Mouse (Mus musculus) thymus, postnatal 14 days (tissue): ENCODE data around the gene Ripor3.

Experiments used
- DNase-seq: peaks from one replicate; pipeline ENCODE4 v3.0.0; 2021

Gene Ripor3

GRCm38 (mm10) chr2:167951301-167952211 lies 58.9 kb downstream of the Ripor3 start:
- no peak for DNase-seq

DNA sequence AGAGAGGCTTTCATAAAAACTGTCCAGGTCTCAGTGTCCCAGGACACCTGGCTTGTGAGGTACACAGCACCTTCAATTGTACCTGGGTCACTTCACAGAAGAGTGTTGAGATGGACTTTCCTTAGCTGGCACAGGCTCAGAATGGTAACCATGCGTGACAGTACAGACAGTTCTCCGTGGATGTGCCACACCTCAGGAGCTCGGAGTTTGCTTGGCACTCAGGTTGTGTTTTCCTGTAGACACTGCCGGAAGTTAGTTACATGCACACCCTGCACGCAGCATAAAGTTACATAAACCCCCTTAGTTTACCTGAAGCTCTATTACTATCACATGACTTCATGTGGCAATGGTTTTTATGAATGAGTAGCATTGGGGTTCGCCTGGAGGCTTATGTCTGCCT lies 59.7 kb downstream of the Ripor3 start:
- no peak for DNase-seq

- peak; percentile 29 for DNase-seq
Observed at GRCm38 (mm10) chr2:167949808-167950207, 60.6 kb downstream of the Ripor3 start.

DNA sequence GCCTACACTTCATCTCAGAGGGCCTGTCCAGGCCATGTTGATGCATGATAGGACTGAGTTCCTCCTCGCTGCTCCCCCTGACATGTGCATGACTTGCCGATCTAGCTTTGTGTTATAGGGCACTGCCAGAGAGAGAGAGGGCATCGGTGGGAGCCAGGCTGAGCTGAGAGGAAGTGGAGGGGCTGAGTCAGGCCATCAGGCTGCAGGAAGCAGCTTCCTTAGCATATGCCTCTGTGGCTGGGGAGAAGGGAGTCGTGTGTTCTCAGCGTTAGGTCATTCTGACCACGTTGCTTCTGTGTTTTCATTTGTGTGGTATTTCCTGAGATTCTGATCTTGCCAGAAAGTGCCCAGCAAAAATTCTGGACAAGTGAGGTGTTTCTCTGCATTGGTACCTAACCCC lies 61.2 kb downstream of the Ripor3 start:
- DNase-seq, result peak; percentile 61

DNA sequence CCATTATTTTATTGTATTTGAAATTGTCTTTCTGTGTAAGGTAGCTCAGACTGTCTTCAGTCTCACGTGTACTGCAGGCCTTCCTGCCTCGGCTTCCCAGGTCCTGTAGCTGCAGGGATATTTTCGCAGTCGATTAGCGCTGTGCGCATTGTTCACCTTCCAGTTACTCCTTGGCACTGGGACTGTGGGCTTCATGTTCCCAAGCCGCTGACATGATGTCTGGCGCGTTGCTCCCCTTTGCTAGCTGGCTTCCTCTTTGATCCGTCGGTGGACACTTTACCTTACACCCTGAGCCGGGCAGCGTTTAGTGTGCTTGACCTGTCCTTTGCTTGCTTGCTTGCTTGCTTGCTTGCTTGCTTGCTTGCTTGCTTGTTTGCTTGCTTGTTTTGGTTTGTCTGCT lies 61.9 kb downstream of the Ripor3 start:
- no peak for DNase-seq

DNA sequence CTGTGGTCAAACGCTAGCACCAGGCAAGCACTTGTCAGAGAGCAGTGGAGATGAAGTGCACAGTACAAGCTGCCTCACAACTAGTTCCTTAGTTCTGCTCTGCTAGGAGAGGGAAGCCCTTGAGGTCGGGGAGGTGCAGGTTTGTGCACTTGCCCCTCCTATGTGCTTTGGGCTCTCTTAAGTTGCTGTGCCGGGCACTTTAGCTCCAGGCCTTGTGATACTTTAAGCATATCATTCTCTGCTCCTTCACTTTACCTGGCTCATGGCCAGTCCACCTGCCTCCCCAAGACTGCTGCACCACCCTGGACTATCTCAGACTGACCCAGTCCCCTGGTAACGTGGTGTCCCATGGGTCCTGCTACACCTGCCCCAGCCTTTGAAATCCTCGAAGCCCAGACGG lies 62.4 kb downstream of the Ripor3 start:
- DNase-seq, result no peak

- no peak for DNase-seq
Observed at GRCm38 (mm10) chr2:167947251-167947650, 63.2 kb downstream of the Ripor3 start.

- no peak for DNase-seq
Observed at GRCm38 (mm10) chr2:167945451-167945850, 65.0 kb downstream of the Ripor3 start.

DNA sequence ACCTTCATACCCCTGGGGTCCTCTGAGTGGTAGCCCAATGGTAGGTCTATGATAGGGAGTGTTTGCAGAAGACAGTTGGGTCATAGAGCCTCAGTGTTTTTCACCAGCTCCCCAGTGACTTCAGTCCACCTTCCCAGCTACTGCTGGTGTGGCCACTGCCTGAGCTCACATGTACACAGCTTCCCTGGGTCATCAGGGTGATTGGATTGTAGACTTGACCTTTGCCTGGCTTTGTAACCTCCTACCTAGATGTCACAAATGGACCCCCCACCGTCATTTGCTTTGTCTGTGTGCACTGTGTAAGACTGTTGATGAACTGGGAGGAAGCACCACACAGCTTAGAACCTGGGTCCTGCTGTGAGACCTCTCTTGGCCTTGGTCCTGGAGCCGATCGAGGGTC lies 66.2 kb downstream of the Ripor3 start:
- DNase-seq, result no peak

GRCm38 (mm10) chr2:167942926-167943633 lies 67.3 kb downstream of the Ripor3 start:
- DNase-seq, result peak; percentile 83

GRCm38 (mm10) chr2:167942199-167942925 lies 68.1 kb downstream of the Ripor3 start:
- peak; percentile 47 for DNase-seq

GRCm38 (mm10) chr2:167941745-167942176 lies 68.7 kb downstream of the Ripor3 start:
- peak; percentile 77 for DNase-seq

DNA sequence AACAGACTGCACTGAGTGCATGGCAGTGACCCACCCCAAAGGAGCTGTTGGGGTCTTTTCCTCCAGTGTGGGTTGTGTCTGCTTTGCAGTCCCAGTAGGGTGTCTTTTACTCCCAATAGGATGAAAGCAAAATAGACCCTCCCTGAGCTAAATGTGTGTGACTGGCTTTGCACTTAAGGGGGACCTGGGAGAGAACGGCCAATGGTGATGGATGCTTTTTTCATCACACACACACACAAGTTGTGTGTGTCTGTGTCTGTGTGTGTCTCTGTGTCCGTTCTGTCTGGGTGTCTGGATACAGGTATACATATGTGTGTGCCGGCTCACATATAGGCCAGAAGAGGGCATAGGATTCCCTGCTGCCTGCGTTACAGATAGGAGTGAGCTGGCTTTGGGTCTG lies 69.1 kb downstream of the Ripor3 start:
- no peak for DNase-seq

- no peak for DNase-seq
Observed at GRCm38 (mm10) chr2:167940636-167941035, 69.8 kb downstream of the Ripor3 start.

DNA sequence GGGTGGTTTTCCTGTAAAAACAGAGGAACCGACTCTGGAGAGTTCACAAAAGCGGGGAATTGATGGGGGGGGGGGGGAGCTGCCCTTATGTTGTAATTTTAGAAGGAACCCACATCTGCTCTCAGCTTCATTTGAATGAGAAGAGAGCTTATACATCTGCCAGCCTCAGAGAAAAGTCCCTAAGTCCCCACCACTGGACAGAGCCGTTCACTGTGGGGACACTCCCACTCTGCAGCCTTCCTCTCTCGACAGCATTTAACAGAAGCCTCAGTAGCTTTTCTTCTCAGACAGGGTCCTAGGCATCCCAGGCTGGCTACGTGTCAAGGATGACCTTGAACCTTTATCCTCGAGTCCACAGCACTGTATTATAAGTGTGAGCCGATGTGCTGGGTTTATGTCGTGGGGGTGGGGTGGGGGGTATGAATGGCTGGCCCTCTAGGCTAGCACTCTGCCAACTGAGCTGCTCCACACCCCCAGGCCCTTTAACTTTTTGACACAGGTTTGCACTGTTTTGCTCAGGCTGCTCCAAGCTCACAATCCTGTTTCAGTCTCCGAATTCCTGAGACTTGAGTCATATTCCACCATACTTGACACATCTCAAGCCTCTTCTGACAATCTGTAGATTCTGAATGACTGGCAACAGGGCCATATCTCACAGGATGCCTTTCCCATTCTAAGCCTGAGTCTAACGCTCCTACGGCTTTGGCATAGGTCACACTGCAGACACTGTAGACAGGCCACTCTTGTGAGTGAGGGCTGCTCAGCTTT lies 70.6 kb downstream of the Ripor3 start:
- no peak for DNase-seq

DNA sequence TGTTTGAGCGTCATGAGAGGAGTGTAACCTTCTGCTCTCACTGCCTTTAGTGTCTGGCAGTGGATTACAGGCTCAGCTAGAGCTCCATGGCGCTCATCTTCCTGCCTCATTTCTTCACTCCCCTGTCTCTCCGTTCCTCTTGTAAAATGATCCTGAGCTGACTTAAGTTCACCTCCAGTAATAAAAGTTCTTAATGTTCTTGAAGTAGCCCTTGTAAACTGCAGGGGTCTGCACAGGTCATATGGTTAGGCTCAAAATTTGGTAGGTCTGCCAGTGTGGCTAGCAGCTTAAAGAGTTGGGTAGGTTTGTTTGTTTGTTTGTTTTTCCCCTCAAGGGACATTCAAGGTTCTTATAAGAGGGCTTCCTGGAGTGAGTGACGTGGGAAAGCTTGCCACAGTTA lies 71.2 kb downstream of the Ripor3 start:
- no peak for DNase-seq

GRCm38 (mm10) chr2:167938786-167939185 lies 71.6 kb downstream of the Ripor3 start:
- DNase-seq, result no peak

- no peak for DNase-seq
Observed at GRCm38 (mm10) chr2:167935956-167936355, 74.5 kb downstream of the Ripor3 start.

- no peak for DNase-seq
Observed at GRCm38 (mm10) chr2:167933397-167933796, 77.0 kb downstream of the Ripor3 start.

DNA sequence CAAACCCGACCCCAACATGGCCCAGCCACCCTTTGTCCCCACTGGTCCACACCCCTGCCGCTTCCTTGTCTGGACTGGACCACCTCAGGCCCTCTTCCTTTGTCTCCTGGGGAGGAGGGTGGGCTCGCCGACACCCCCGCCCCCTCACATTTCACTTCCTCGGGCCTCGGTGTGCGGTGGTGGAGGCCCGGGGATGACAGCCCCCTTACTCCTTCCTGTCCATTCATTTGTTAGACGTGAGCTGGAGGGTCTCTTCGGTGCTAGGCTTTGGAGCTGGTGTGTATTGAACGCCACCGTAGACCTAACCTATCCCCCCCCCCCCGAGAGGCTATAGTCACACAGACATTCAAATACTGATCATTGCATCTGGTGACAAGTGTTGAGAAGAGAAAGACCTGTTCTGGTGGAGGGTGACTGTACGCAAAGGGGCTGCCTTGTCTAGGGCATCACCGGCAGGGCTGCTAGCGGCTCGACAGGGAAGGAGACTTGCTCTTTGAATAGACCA lies 77.6 kb downstream of the Ripor3 start:
- peak; percentile 39 for DNase-seq

GRCm38 (mm10) chr2:167931985-167932726 lies 78.3 kb downstream of the Ripor3 start, which contains the start of gene Ptpn1:
Gene Ptpn1 (plus strand): TSS chr2:167932057.
- peak; percentile 100 for DNase-seq

GRCm38 (mm10) chr2:167930975-167931374 lies 79.4 kb downstream of the Ripor3 start:
- DNase-seq, result no peak
